9 mouse cellular contexts compared by ENCODE assay signal in the genomic region with DNA sequence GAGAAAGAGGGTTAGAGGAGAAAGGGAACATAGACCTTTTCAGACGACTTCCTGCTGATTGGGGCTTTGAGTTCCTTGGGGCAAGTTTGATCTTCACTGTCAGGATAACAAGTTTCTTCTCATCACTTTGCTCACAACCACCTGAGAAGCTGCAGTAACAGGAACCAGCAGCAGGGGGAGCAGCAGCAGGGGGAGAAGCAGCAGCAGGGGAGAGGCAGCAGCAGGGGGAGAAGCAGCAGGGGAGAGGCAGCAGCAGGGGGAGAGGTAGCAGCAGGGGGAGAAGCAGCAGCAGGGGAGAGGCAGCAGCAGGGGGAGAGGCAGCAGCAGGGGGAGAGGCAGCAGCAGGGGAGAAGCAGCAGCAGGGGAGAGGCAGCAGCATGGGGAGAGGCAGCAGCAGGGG. TPM values are rescaled to one million over a fixed set of nuclear protein-coding genes. Genes with fewer than 3 reads are reported as not detected.
A peak's percentile ranks its signal among the peaks of the same experiment; 100 is the strongest.
DNase-seq lines count a peak whose midpoint lies in the region; ATAC-seq and TF ChIP-seq lines count a peak whose summit lies in the region.
"Had no signal": no experiment of that assay in that cellular context is flagged by ENCODE, and none has a peak within 500 bp of the region (broad histone marks: within the 10 kb centered on the region; RNA-seq: fewer than 3 reads in every experiment).

No protein-coding gene starts in this region.

- no peaks in the 10 kb centered on the region for H3K9me3 ChIP-seq in midbrain, embryonic 14.5 days (ENCODE audit: control insufficient read depth, low read length)
- H3K9me3 ChIP-seq in midbrain, embryonic 16.5 days (replicated peaks; ENCODE audit: control insufficient read depth, low read length, poor library complexity, severe bottlenecking): no peaks in the 10 kb centered on the region
- no peaks in the 10 kb centered on the region for H3K9me3 ChIP-seq in liver, embryonic 14.5 days (ENCODE audit: control insufficient read depth, low read length)

- DNase-seq in gastrocnemius, adult 2 months: peak; percentile 71
- DNase-seq in gastrocnemius, adult 8-10 months (ENCODE audit: low spot score in 2 of 2): no peak
- DNase-seq in midbrain, embryonic 14.5 days: peak; percentile 24
- peak; percentile 74 for DNase-seq in adrenal gland, postnatal 14 days
- peak in 1 of 3 experiments; percentile 16 for DNase-seq in liver, embryonic 14.5 days (ENCODE audit: low read depth in 3 of 3, low spot score in 3 of 3)
- DNase-seq in spleen, adult 12 weeks (ENCODE audit: low spot score): peak; percentile 17
- DNase-seq in frontal cortex, postnatal 14 days (ENCODE audit: low spot score in 2 of 2): no peak

- WGBS in midbrain, embryonic 14.5 days: 56% methylated on average over 1 of the region's 1 CpGs
- WGBS in midbrain, embryonic 16.5 days: 62% methylated on average over 1 of the region's 1 CpGs
- WGBS in liver, embryonic 14.5 days (ENCODE audit: insufficient replicate concordance): 14% methylated on average over 1 of the region's 1 CpGs

- H3K36me3 ChIP-seq in midbrain, embryonic 14.5 days (ENCODE audit: control insufficient read depth, insufficient read depth, low read length): no peaks in the 10 kb centered on the region
- H3K36me3 ChIP-seq in midbrain, embryonic 16.5 days (ENCODE audit: control insufficient read depth, insufficient read depth, low read length): no peaks in the 10 kb centered on the region
- H3K36me3 ChIP-seq in liver, embryonic 14.5 days (replicated peaks; ENCODE audit: control insufficient read depth, insufficient read depth, low read depth): no peaks in the 10 kb centered on the region

- peak; percentile 59 for TF ChIP-seq CTCF in gastrocnemius, adult 2 months (IDR thresholded peaks at IDR 0.05)
- peak; percentile 85 for TF ChIP-seq CTCF in liver, embryonic 14.5 days (IDR thresholded peaks at IDR 0.05; ENCODE audit: low read depth)

- no peak overlapping the region for H3K4me2 ChIP-seq in midbrain, embryonic 14.5 days (ENCODE audit: low read length)
- H3K4me2 ChIP-seq in midbrain, embryonic 16.5 days (ENCODE audit: low read length): no peak overlapping the region
- no peak overlapping the region for H3K4me2 ChIP-seq in liver, embryonic 14.5 days (ENCODE audit: low read depth)

- no peak overlapping the region for H3K9ac ChIP-seq in midbrain, embryonic 14.5 days (replicated peaks; ENCODE audit: low read length)
- no peak overlapping the region for H3K9ac ChIP-seq in midbrain, embryonic 16.5 days (ENCODE audit: low read depth, low read length)
- no peak overlapping the region for H3K9ac ChIP-seq in liver, embryonic 14.5 days (replicated peaks)

- H3K27me3 ChIP-seq in midbrain, embryonic 14.5 days (ENCODE audit: control insufficient read depth, insufficient read depth, low read length): peaks cover 23% of the 10 kb centered on the region
- H3K27me3 ChIP-seq in midbrain, embryonic 16.5 days (ENCODE audit: control insufficient read depth, insufficient read depth, low read depth, low read length): peaks cover 16% of the 10 kb centered on the region
- peaks cover 21% of the 10 kb centered on the region for H3K27me3 ChIP-seq in liver, embryonic 14.5 days (ENCODE audit: control insufficient read depth, insufficient read depth, low read length)

- no peak for TF ChIP-seq EP300 in liver, embryonic 14.5 days (IDR thresholded peaks at IDR 0.05; ENCODE audit: low read depth)

- peaks cover 7% of the 10 kb centered on the region; the same call in 1 of the 2 replicates for H3K4me1 ChIP-seq in midbrain, embryonic 14.5 days (ENCODE audit: control insufficient read depth, insufficient read depth, low read length)
- peaks cover 8% of the 10 kb centered on the region for H3K4me1 ChIP-seq in midbrain, embryonic 16.5 days (ENCODE audit: control insufficient read depth, insufficient read depth, low read length)
- H3K4me1 ChIP-seq in liver, embryonic 14.5 days (replicated peaks; ENCODE audit: control insufficient read depth in 2 of 2, insufficient read depth in 2 of 2, low read length in 1 of 2): no peaks in the 10 kb centered on the region

- H3K27ac ChIP-seq in gastrocnemius, adult 2 months: no peak overlapping the region
- H3K27ac ChIP-seq in midbrain, embryonic 14.5 days (replicated peaks; ENCODE audit: low read depth, low read length): no peak overlapping the region
- H3K27ac ChIP-seq in midbrain, embryonic 16.5 days (ENCODE audit: low read length): no peak overlapping the region
- H3K27ac ChIP-seq in liver, embryonic 14.5 days: no peak overlapping the region

- H3K4me3 ChIP-seq in gastrocnemius, adult 2 months: no peak overlapping the region
- H3K4me3 ChIP-seq in midbrain, embryonic 14.5 days (replicated peaks; ENCODE audit: low read depth, low read length): no peak overlapping the region
- H3K4me3 ChIP-seq in midbrain, embryonic 16.5 days (ENCODE audit: low read depth, low read length): no peak overlapping the region
- no peak overlapping the region for H3K4me3 ChIP-seq in liver, embryonic 14.5 days (ENCODE audit: insufficient read depth in 1 of 2, low read depth in 2 of 2, low read length in 2 of 2)
- H3K4me3 ChIP-seq: myocyte had no signal

- no peak for ATAC-seq in midbrain, embryonic 14.5 days (ENCODE audit: low FRiP score, low TSS enrichment)
- ATAC-seq in midbrain, embryonic 16.5 days: no peak
- no peak for ATAC-seq in liver, embryonic 14.5 days (ENCODE audit: insufficient read depth)

- intact Hi-C loops in gastrocnemius, adult 2 months (cut with DNase I): no loop called here

RNA-seq across cellular contexts. Expression of a gene that starts 19.0 kb away (rescaled TPM):
- total RNA-seq in gastrocnemius, adult 2 months (2021): 100 to 1,000 TPM; 126 to 144 TPM
- total RNA-seq in gastrocnemius, adult 8-10 months (2022): 100 to 1,000 TPM; 109 to 124 (median 115) TPM
- not detected in 2 replicates for polyA plus RNA-seq in midbrain, embryonic 14.5 days (2014; fragmentation: Nextera tagmentation; extraction: Ambion mirVana)
- polyA plus RNA-seq in midbrain, embryonic 16.5 days (2015; fragmentation: Nextera tagmentation; extraction: Ambion mirVana): 0.24 TPM in 1 of 2 replicates, not detected in the other
- 4.5 and 5.1 TPM in 2 replicates for total RNA-seq in adrenal gland, postnatal 14 days (2021)
- polyA plus RNA-seq in liver, embryonic 14.5 days (2012; rRNA removed): 0.02 and 0.03 TPM in 2 replicates
- 0.05 TPM in 1 of 2 replicates, not detected in the other for polyA plus RNA-seq in liver, embryonic 14.5 days (2014; fragmentation: Nextera tagmentation; extraction: Ambion mirVana)

RNA-seq across cellular contexts. Expression of a gene that starts 32.3 kb away (rescaled TPM):
- under 1 TPM; 0.54 to 0.56 TPM for total RNA-seq in gastrocnemius, adult 2 months (2021)
- under 1 TPM in 1 of 4 experiments, not detected in 3; 0.83 TPM for total RNA-seq in gastrocnemius, adult 8-10 months (2022)
- 0.47 TPM in 1 of 2 replicates, not detected in the other for polyA plus RNA-seq in midbrain, embryonic 14.5 days (2014; fragmentation: Nextera tagmentation; extraction: Ambion mirVana)
- 0.46 and 0.64 TPM in 2 replicates for polyA plus RNA-seq in midbrain, embryonic 16.5 days (2015; fragmentation: Nextera tagmentation; extraction: Ambion mirVana)
- total RNA-seq in adrenal gland, postnatal 14 days (2021): 0.34 and 0.37 TPM in 2 replicates
- 1.1 and 1.6 TPM in 2 replicates for polyA plus RNA-seq in liver, embryonic 14.5 days (2012; rRNA removed)
- polyA plus RNA-seq in liver, embryonic 14.5 days (2014; fragmentation: Nextera tagmentation; extraction: Ambion mirVana): 1.4 and 1.8 TPM in 2 replicates
- polyA plus RNA-seq: myocyte had no signal

Comparison
In these comparisons a context has a peak if more than half of its experiments do, and no peak if none do; other contexts are left out.
1. DNase-seq: peak in gastrocnemius, adult 2 months (single experiment), midbrain, embryonic 14.5 days (single experiment), adrenal gland, postnatal 14 days (single experiment) and spleen, adult 12 weeks (single experiment); none in gastrocnemius, adult 8-10 months (0 of 2) and frontal cortex, postnatal 14 days (0 of 2).
2. RNA of a gene that starts 19.0 kb away (total RNA-seq): 126 to 144 TPM in gastrocnemius, adult 2 months and 109 to 124 TPM in gastrocnemius, adult 8-10 months; 4.5 to 5.1 TPM in adrenal gland, postnatal 14 days; every median in the first group is over 10 times any median in the second.